Mouse (Mus musculus): Measurements from ENCODE around the gene Fzd2.
"Not testable (repeated sequence)": the region's sequence is repeated elsewhere in the genome, so short reads cannot be mapped to it uniquely, and the experiment has no call there.

Gene Fzd2

GRCm38 (mm10) chr11:102604010-102604584 is at the start of gene Fzd2:
Gene Fzd2, plus strand, starts transcription at chr11:102604396.
- peak; percentile 69 for DNase-seq (ENCODE audit: low spot score)

- peak; percentile 34 for DNase-seq (ENCODE audit: low spot score)
Measured at GRCm38 (mm10) chr11:102555400-102556030, 48.7 kb upstream of the Fzd2 start.

- peak; percentile 91 for DNase-seq (ENCODE audit: low spot score)
Measured at GRCm38 (mm10) chr11:102556031-102556715, 48.0 kb upstream of the Fzd2 start, which contains the start of gene Gpatch8. Gene Gpatch8, minus strand, starts transcription at chr11:102556392.

GRCm38 (mm10) chr11:102556716-102557074 is 47.5 kb upstream of the Fzd2 start:
- DNase-seq (ENCODE audit: low spot score) = no peak

- DNase-seq (ENCODE audit: low spot score) = no peak
Measured at GRCm38 (mm10) chr11:102557386-102557785, 46.8 kb upstream of the Fzd2 start.

- no peak for DNase-seq (ENCODE audit: low spot score)
Measured at GRCm38 (mm10) chr11:102558704-102559103, 45.5 kb upstream of the Fzd2 start.

GRCm38 (mm10) chr11:102564952-102565671 is 39.1 kb upstream of the Fzd2 start:
- DNase-seq (ENCODE audit: low spot score) = not testable (repeated sequence)

GRCm38 (mm10) chr11:102565741-102566140 is 38.5 kb upstream of the Fzd2 start:
- DNase-seq (ENCODE audit: low spot score) = no peak

- no peak for DNase-seq (ENCODE audit: low spot score)
Measured at GRCm38 (mm10) chr11:102566290-102566689, 37.9 kb upstream of the Fzd2 start.

- no peak for DNase-seq (ENCODE audit: low spot score)
Measured at GRCm38 (mm10) chr11:102567157-102567556, 37.0 kb upstream of the Fzd2 start.

- no peak for DNase-seq (ENCODE audit: low spot score)
Measured at GRCm38 (mm10) chr11:102567723-102568122, 36.5 kb upstream of the Fzd2 start.

- no peak for DNase-seq (ENCODE audit: low spot score)
Measured at GRCm38 (mm10) chr11:102568191-102568590, 36.0 kb upstream of the Fzd2 start.

GRCm38 (mm10) chr11:102568756-102569377 is 35.3 kb upstream of the Fzd2 start:
- no peak for DNase-seq (ENCODE audit: low spot score)

GRCm38 (mm10) chr11:102572866-102573663 is 31.1 kb upstream of the Fzd2 start:
- DNase-seq (ENCODE audit: low spot score) = peak; percentile 96

- DNase-seq (ENCODE audit: low spot score) = no peak
Measured at GRCm38 (mm10) chr11:102575034-102575433, 29.2 kb upstream of the Fzd2 start.

- DNase-seq (ENCODE audit: low spot score) = no peak
Measured at GRCm38 (mm10) chr11:102576050-102576754, 28.0 kb upstream of the Fzd2 start.

- DNase-seq (ENCODE audit: low spot score) = peak; percentile 91
Measured at GRCm38 (mm10) chr11:102578341-102579118, 25.7 kb upstream of the Fzd2 start.

- no peak for DNase-seq (ENCODE audit: low spot score)
Measured at GRCm38 (mm10) chr11:102579165-102580033, 24.8 kb upstream of the Fzd2 start, which contains the start of gene Gm11627. Gene Gm11627, minus strand, starts transcription at chr11:102579461.

- DNase-seq (ENCODE audit: low spot score) = no peak
Measured at GRCm38 (mm10) chr11:102580034-102580330, 24.2 kb upstream of the Fzd2 start.
